In genomic region chr9:51353511-51353910, GRCm38 (mm10) we compare ENCODE assay signal across 31 mouse cellular contexts. TPM values are rescaled to one million over a fixed set of nuclear protein-coding genes. Genes with fewer than 3 reads are reported as not detected.
DNase-seq lines count a peak whose midpoint lies in the region; ATAC-seq lines count a peak whose summit lies in the region.
"Had no signal": no experiment of that assay in that cellular context is flagged by ENCODE, and none has a peak within 500 bp of the region (broad histone marks: within the 10 kb centered on the region; RNA-seq: fewer than 3 reads in every experiment).

No protein-coding gene starts in this region.

- no peak overlapping the region for H3K27ac ChIP-seq in heart, embryonic 11.5 days (ENCODE audit: low read depth, low read length)
- H3K27ac ChIP-seq in neural tube, embryonic 13.5 days (replicated peaks): peak overlapping the region; percentile 13; the same call in 1 of the 2 replicates
- H3K27ac ChIP-seq: embryonic facial prominence, embryonic 12.5 days; forebrain, embryonic 13.5 days; heart, embryonic 13.5 days; hindbrain, embryonic 12.5 days; kidney, embryonic 15.5 days; left cerebral cortex, adult 2 months had no signal

- H3K36me3 ChIP-seq in heart, embryonic 11.5 days (ENCODE audit: control insufficient read depth, insufficient read depth, low read length): no peaks in the 10 kb centered on the region
- H3K36me3 ChIP-seq in neural tube, embryonic 13.5 days: no peaks in the 10 kb centered on the region
- H3K36me3 ChIP-seq: embryonic facial prominence, embryonic 12.5 days; G1E; heart, embryonic 13.5 days; hindbrain, embryonic 12.5 days; kidney, embryonic 15.5 days had no signal

- H3K27me3 ChIP-seq in heart, embryonic 11.5 days (ENCODE audit: control insufficient read depth, insufficient read depth, low read length): no peaks in the 10 kb centered on the region
- H3K27me3 ChIP-seq in neural tube, embryonic 13.5 days: no peaks in the 10 kb centered on the region
- H3K27me3 ChIP-seq: CH12.LX; embryonic facial prominence, embryonic 12.5 days; forebrain, embryonic 13.5 days; heart, embryonic 13.5 days; hindbrain, embryonic 12.5 days; kidney, embryonic 15.5 days; Patski had no signal

- H3K9me3 ChIP-seq in heart, embryonic 11.5 days (replicated peaks; ENCODE audit: control insufficient read depth, low read length): no peaks in the 10 kb centered on the region
- no peaks in the 10 kb centered on the region for H3K9me3 ChIP-seq in neural tube, embryonic 13.5 days
- H3K9me3 ChIP-seq: embryonic facial prominence, embryonic 12.5 days; forebrain, embryonic 13.5 days; G1E; heart, embryonic 13.5 days; hindbrain, embryonic 12.5 days; kidney, embryonic 15.5 days had no signal

- H3K4me1 ChIP-seq in heart, embryonic 11.5 days (ENCODE audit: control insufficient read depth, insufficient read depth, low read length): peaks cover 4% of the 10 kb centered on the region; the same call in 1 of the 2 replicates
- H3K4me1 ChIP-seq in neural tube, embryonic 13.5 days (replicated peaks): no peaks in the 10 kb centered on the region
- H3K4me1 ChIP-seq: embryonic facial prominence, embryonic 12.5 days; forebrain, embryonic 13.5 days; hindbrain, embryonic 12.5 days; kidney, embryonic 15.5 days had no signal

- DNase-seq in heart, adult 8-10 months (ENCODE audit: low spot score): peak; percentile 7
- peak; percentile 12 for DNase-seq in kidney, postnatal 10 days
- DNase-seq in kidney, postnatal 36 days: no peak
- no peak for DNase-seq in neural tube, embryonic 10.5 days (ENCODE audit: extremely low spot score, low spot score)
- no peak for DNase-seq in left cerebral cortex, postnatal 36 days (ENCODE audit: low spot score in 2 of 2)
- DNase-seq: cerebellum, adult 18-20 months; cerebellum, postnatal 14 days; gastrocnemius, postnatal 36 days; left cerebral cortex, postnatal 4 days; right cerebral cortex, postnatal 25 days had no signal

- ATAC-seq in heart, embryonic 11.5 days (replicated peaks; ENCODE audit: insufficient number of reproducible peaks, low FRiP score, low TSS enrichment): no peak
- ATAC-seq in neural tube, embryonic 13.5 days (ENCODE audit: low read depth): no peak
- ATAC-seq: forebrain, embryonic 13.5 days; intestine, postnatal 0 days; midbrain, embryonic 16.5 days; Patski had no signal

- no peak overlapping the region for H3K4me3 ChIP-seq in heart, embryonic 11.5 days (ENCODE audit: low read depth, low read length)
- H3K4me3 ChIP-seq in neural tube, embryonic 13.5 days: no peak overlapping the region
- H3K4me3 ChIP-seq: embryonic facial prominence, embryonic 12.5 days; erythroblast, embryonic 14.5 days; forebrain, embryonic 13.5 days; heart, embryonic 13.5 days; hindbrain, embryonic 12.5 days; kidney, embryonic 15.5 days; left cerebral cortex, adult 2 months; myocyte had no signal

- no peak overlapping the region for H3K9ac ChIP-seq in heart, embryonic 11.5 days (ENCODE audit: low read depth, low read length)
- H3K9ac ChIP-seq in neural tube, embryonic 13.5 days: no peak overlapping the region
- H3K9ac ChIP-seq: embryonic facial prominence, embryonic 12.5 days; forebrain, embryonic 13.5 days; heart, embryonic 13.5 days; hindbrain, embryonic 12.5 days; kidney, embryonic 15.5 days had no signal

- WGBS in heart, embryonic 11.5 days (ENCODE audit: insufficient replicate concordance): 69% methylated on average over 3 of the region's 3 CpGs
- WGBS in neural tube, embryonic 13.5 days: 75% methylated on average over 3 of the region's 3 CpGs

- intact Hi-C loops in left cerebral cortex, postnatal 36 days (cut with DNase I): no loop called here

- H3K4me2 ChIP-seq in heart, embryonic 11.5 days: no peak overlapping the region
- H3K4me2 ChIP-seq in neural tube, embryonic 13.5 days: no peak overlapping the region
- H3K4me2 ChIP-seq: embryonic facial prominence, embryonic 12.5 days; forebrain, embryonic 13.5 days; heart, embryonic 13.5 days; hindbrain, embryonic 12.5 days; kidney, embryonic 15.5 days had no signal

RNA-seq across cellular contexts. Expression of gene 1810046K07Rik, which starts 24.8 kb away (rescaled TPM):
- not detected for total RNA-seq in heart, adult 8-10 months (2022)
- polyA plus RNA-seq in heart, embryonic 11.5 days (2014; fragmentation: Nextera tagmentation; extraction: Ambion mirVana): not detected in 2 replicates
- polyA plus RNA-seq in neural tube, embryonic 13.5 days (2015; fragmentation: Nextera tagmentation; extraction: Ambion mirVana): not detected in 2 replicates
- total RNA-seq in left cerebral cortex, postnatal 36 days (2021): not detected
- total RNA-seq: adrenal gland, adult 2 months; G1E; gastrocnemius, adult 18-20 months; gastrocnemius, postnatal 36 days; layer of hippocampus, postnatal 10 days; left cerebral cortex, adult 2 months; left cerebral cortex, postnatal 4 days; megakaryocyte-erythroid progenitor cell, adult 5-6 weeks; neutrophil, adult 5-6 weeks had no signal
- polyA plus RNA-seq: adrenal gland, adult 2 months; embryonic facial prominence, embryonic 12.5 days; forebrain, embryonic 13.5 days; G1E; heart, embryonic 13.5 days; hindbrain, embryonic 12.5 days; kidney, embryonic 15.5 days; midbrain, embryonic 16.5 days; myocyte; Patski; urinary bladder, adult 2 months had no signal

Comparison
In these comparisons a context has a peak if more than half of its experiments do, and no peak if none do; other contexts are left out.
1. DNase-seq: peak in heart, adult 8-10 months (single experiment) and kidney, postnatal 10 days (single experiment); none in kidney, postnatal 36 days (0 of 2), neural tube, embryonic 10.5 days (single experiment) and left cerebral cortex, postnatal 36 days (0 of 2).